Mouse (Mus musculus): ENCODE results near the gene Gm28778. TPM values are rescaled to one million over a fixed set of nuclear protein-coding genes. Genes with fewer than 3 reads are reported as not detected.
"Not testable (repeated sequence)": the region's sequence is repeated elsewhere in the genome, so short reads cannot be mapped to it uniquely, and the experiment has no call there.

Gene Gm28778
- polyA plus RNA-seq, 1 experiment from 2014 or later = not detected

GRCm38 (mm10) chr1:53323254-53323653 lies 26.3 kb downstream of the Gm28778 start:
- ATAC-seq (replicated peaks; ENCODE audit: extremely low read depth, insufficient read depth, low FRiP score) = no peak
- Histone ChIP-seq H3K9ac (ENCODE audit: low read length) (no peak overlapping the region), H3K4me3 (ENCODE audit: low read length) (no peak overlapping the region), H3K4me2 (ENCODE audit: low read depth, low read length) (no peak overlapping the region), H3K27me3 (ENCODE audit: control insufficient read depth, insufficient read depth, low read length) (no peaks in the 10 kb centered on the region), H3K9me3 (replicated peaks; ENCODE audit: control insufficient read depth, low read length) (no peaks in the 10 kb centered on the region), H3K4me1 (ENCODE audit: control insufficient read depth, insufficient read depth, low read length) (no peaks in the 10 kb centered on the region), H3K27ac (ENCODE audit: low read length) (no peak overlapping the region), H3K36me3 (ENCODE audit: control insufficient read depth, insufficient read depth) (peaks cover 20% of the 10 kb centered on the region)
- WGBS = 89% methylated on average over 5 of the region's 5 CpGs

GRCm38 (mm10) chr1:53324277-53324676 lies 27.4 kb downstream of the Gm28778 start:
- Histone ChIP-seq H3K27ac (ENCODE audit: low read length) (no peak overlapping the region), H3K4me2 (ENCODE audit: low read depth, low read length) (no peak overlapping the region), H3K9me3 (replicated peaks; ENCODE audit: control insufficient read depth, low read length) (no peaks in the 10 kb centered on the region), H3K4me1 (ENCODE audit: control insufficient read depth, insufficient read depth, low read length) (no peaks in the 10 kb centered on the region), H3K4me3 (ENCODE audit: low read length) (no peak overlapping the region), H3K27me3 (ENCODE audit: control insufficient read depth, insufficient read depth, low read length) (no peaks in the 10 kb centered on the region), H3K9ac (ENCODE audit: low read length) (no peak overlapping the region), H3K36me3 (ENCODE audit: control insufficient read depth, insufficient read depth) (peaks cover 16% of the 10 kb centered on the region)
- WGBS = 92% methylated on average over 1 of the region's 1 CpGs
- no peak for ATAC-seq (replicated peaks; ENCODE audit: extremely low read depth, insufficient read depth, low FRiP score)

- ATAC-seq (replicated peaks; ENCODE audit: extremely low read depth, insufficient read depth, low FRiP score) = no peak
- H3K4me1 ChIP-seq (ENCODE audit: control insufficient read depth, insufficient read depth, low read length) = no peaks in the 10 kb centered on the region
- H3K4me2 ChIP-seq (ENCODE audit: low read depth, low read length) = no peak overlapping the region
- no peak overlapping the region for H3K9ac ChIP-seq (ENCODE audit: low read length)
- H3K27ac ChIP-seq (ENCODE audit: low read length) = no peak overlapping the region
- no peaks in the 10 kb centered on the region for H3K27me3 ChIP-seq (ENCODE audit: control insufficient read depth, insufficient read depth, low read length)
- WGBS = 82% methylated on average over 5 of the region's 5 CpGs
- no peaks in the 10 kb centered on the region for H3K9me3 ChIP-seq (replicated peaks; ENCODE audit: control insufficient read depth, low read length)
- H3K4me3 ChIP-seq (ENCODE audit: low read length) = no peak overlapping the region
- peaks cover 16% of the 10 kb centered on the region for H3K36me3 ChIP-seq (ENCODE audit: control insufficient read depth, insufficient read depth)
These were observed 28.1 kb downstream of the Gm28778 start for GRCm38 (mm10) chr1:53324827-53325494.

GRCm38 (mm10) chr1:53333527-53333926 lies 36.6 kb downstream of the Gm28778 start:
- H3K9ac ChIP-seq (ENCODE audit: low read length); ATAC-seq (replicated peaks; ENCODE audit: extremely low read depth, insufficient read depth, low FRiP score); H3K27ac ChIP-seq (ENCODE audit: low read length); H3K4me1 ChIP-seq (ENCODE audit: control insufficient read depth, insufficient read depth, low read length); H3K36me3 ChIP-seq (ENCODE audit: control insufficient read depth, insufficient read depth); H3K4me2 ChIP-seq (ENCODE audit: low read depth, low read length); H3K27me3 ChIP-seq (ENCODE audit: control insufficient read depth, insufficient read depth, low read length); H3K9me3 ChIP-seq (replicated peaks; ENCODE audit: control insufficient read depth, low read length); H3K4me3 ChIP-seq (ENCODE audit: low read length): not testable (repeated sequence)
- 44% methylated on average over 5 of the region's 5 CpGs for WGBS

GRCm38 (mm10) chr1:53335465-53335864 lies 38.6 kb downstream of the Gm28778 start:
- H3K27me3 ChIP-seq (ENCODE audit: control insufficient read depth, insufficient read depth, low read length) = no peaks in the 10 kb centered on the region
- H3K4me2 ChIP-seq (ENCODE audit: low read depth, low read length) = no peak overlapping the region
- no peaks in the 10 kb centered on the region for H3K9me3 ChIP-seq (replicated peaks; ENCODE audit: control insufficient read depth, low read length)
- H3K4me3 ChIP-seq (ENCODE audit: low read length) = no peak overlapping the region
- no peak overlapping the region for H3K27ac ChIP-seq (ENCODE audit: low read length)
- ATAC-seq (replicated peaks; ENCODE audit: extremely low read depth, insufficient read depth, low FRiP score) = no peak
- no peak overlapping the region for H3K9ac ChIP-seq (ENCODE audit: low read length)
- H3K36me3 ChIP-seq (ENCODE audit: control insufficient read depth, insufficient read depth) = no peaks in the 10 kb centered on the region
- H3K4me1 ChIP-seq (ENCODE audit: control insufficient read depth, insufficient read depth, low read length) = no peaks in the 10 kb centered on the region

GRCm38 (mm10) chr1:53337403-53337802 lies 40.5 kb downstream of the Gm28778 start:
- not testable (repeated sequence) for H3K4me2 ChIP-seq (ENCODE audit: low read depth, low read length); H3K27me3 ChIP-seq (ENCODE audit: control insufficient read depth, insufficient read depth, low read length); H3K27ac ChIP-seq (ENCODE audit: low read length); ATAC-seq (replicated peaks; ENCODE audit: extremely low read depth, insufficient read depth, low FRiP score); H3K9me3 ChIP-seq (replicated peaks; ENCODE audit: control insufficient read depth, low read length); H3K4me3 ChIP-seq (ENCODE audit: low read length); H3K9ac ChIP-seq (ENCODE audit: low read length); H3K4me1 ChIP-seq (ENCODE audit: control insufficient read depth, insufficient read depth, low read length)
- H3K36me3 ChIP-seq (ENCODE audit: control insufficient read depth, insufficient read depth) = peaks cover 12% of the 10 kb centered on the region
- 60% methylated on average over 2 of the region's 2 CpGs for WGBS

GRCm38 (mm10) chr1:53341071-53341470 lies 44.2 kb downstream of the Gm28778 start:
- Histone ChIP-seq H3K4me2 (ENCODE audit: low read depth, low read length) (no peak overlapping the region), H3K4me3 (ENCODE audit: low read length) (no peak overlapping the region), H3K27me3 (ENCODE audit: control insufficient read depth, insufficient read depth, low read length) (no peaks in the 10 kb centered on the region), H3K9ac (ENCODE audit: low read length) (no peak overlapping the region), H3K9me3 (replicated peaks; ENCODE audit: control insufficient read depth, low read length) (peaks cover 4% of the 10 kb centered on the region), H3K27ac (ENCODE audit: low read length) (no peak overlapping the region), H3K36me3 (ENCODE audit: control insufficient read depth, insufficient read depth) (peaks cover 35% of the 10 kb centered on the region), H3K4me1 (ENCODE audit: control insufficient read depth, insufficient read depth, low read length) (no peaks in the 10 kb centered on the region)
- WGBS = 95% methylated on average over 2 of the region's 2 CpGs
- ATAC-seq (replicated peaks; ENCODE audit: extremely low read depth, insufficient read depth, low FRiP score) = no peak

GRCm38 (mm10) chr1:53352327-53353261 lies 55.7 kb downstream of the Gm28778 start, which contains the start of the genes Asdurf, Gm28551 and Asnsd1:
Gene Asdurf, minus strand, starts transcription at chr1:53352619.
Gene Gm28551, minus strand, starts transcription at chr1:53352667.
Gene Asnsd1, minus strand, starts transcription at chr1:53352752.
- Histone ChIP-seq H3K36me3 (ENCODE audit: control insufficient read depth, insufficient read depth) (peaks cover 11% of the 10 kb centered on the region), H3K4me1 (ENCODE audit: control insufficient read depth, insufficient read depth, low read length) (peaks cover 6% of the 10 kb centered on the region), H3K27ac (ENCODE audit: low read length) (peak within 1 kb of the TSS; percentile 88), H3K4me3 (ENCODE audit: low read length) (peak within 1 kb of the TSS; percentile 97), H3K9me3 (replicated peaks; ENCODE audit: control insufficient read depth, low read length) (no peaks in the 10 kb centered on the region), H3K4me2 (ENCODE audit: low read depth, low read length) (peak within 1 kb of the TSS; percentile 71), H3K9ac (ENCODE audit: low read length) (peak within 1 kb of the TSS; percentile 95), H3K27me3 (ENCODE audit: control insufficient read depth, insufficient read depth, low read length) (no peaks in the 10 kb centered on the region)
- WGBS = 1% methylated on average over 44 of the region's 44 CpGs
- peak; percentile 100 for ATAC-seq (replicated peaks; ENCODE audit: extremely low read depth, insufficient read depth, low FRiP score)

GRCm38 (mm10) chr1:53358988-53359387 lies 62.1 kb downstream of the Gm28778 start:
- Histone ChIP-seq H3K9me3 (replicated peaks; ENCODE audit: control insufficient read depth, low read length) (no peaks in the 10 kb centered on the region), H3K9ac (ENCODE audit: low read length) (no peak overlapping the region), H3K27ac (ENCODE audit: low read length) (no peak overlapping the region), H3K27me3 (ENCODE audit: control insufficient read depth, insufficient read depth, low read length) (no peaks in the 10 kb centered on the region), H3K4me3 (ENCODE audit: low read length) (no peak overlapping the region), H3K4me2 (ENCODE audit: low read depth, low read length) (no peak overlapping the region), H3K4me1 (ENCODE audit: control insufficient read depth, insufficient read depth, low read length) (no peaks in the 10 kb centered on the region), H3K36me3 (ENCODE audit: control insufficient read depth, insufficient read depth) (no peaks in the 10 kb centered on the region)
- ATAC-seq (replicated peaks; ENCODE audit: extremely low read depth, insufficient read depth, low FRiP score) = no peak

All from heart, embryonic 16.5 days (tissue).